Mouse (Mus musculus) A20 (cell line): ENCODE results near the gene Mitf.

ENCODE experiments used
- DNase-seq: peaks from one replicate; pipeline ENCODE4 v3.0.0-alpha.2; 2011; ENCODE audit warnings: low read depth, low spot score

Mitf gene

GRCm38 (mm10) chr6:97806781-97807743 is at the start of gene Mitf:
Gene Mitf, plus strand, starts transcription at chr6:97807052.
- no peak for DNase-seq

GRCm38 (mm10) chr6:97757361-97757760 is 49.5 kb upstream of the Mitf start:
- DNase-seq, result no peak

GRCm38 (mm10) chr6:97758884-97759283 is 48.0 kb upstream of the Mitf start:
- no peak for DNase-seq

GRCm38 (mm10) chr6:97759301-97759700 is 47.6 kb upstream of the Mitf start:
- DNase-seq, result no peak

- DNase-seq, result no peak
These were observed 45.5 kb upstream of the Mitf start for GRCm38 (mm10) chr6:97761326-97761725.

GRCm38 (mm10) chr6:97763970-97764369 is 42.9 kb upstream of the Mitf start:
- DNase-seq, result no peak

- no peak for DNase-seq
These were observed 39.0 kb upstream of the Mitf start for GRCm38 (mm10) chr6:97767836-97768235.

- DNase-seq, result no peak
These were observed 37.3 kb upstream of the Mitf start for GRCm38 (mm10) chr6:97769549-97769948.

GRCm38 (mm10) chr6:97781316-97781715 is 25.5 kb upstream of the Mitf start:
- no peak for DNase-seq

- no peak for DNase-seq
These were observed 24.6 kb upstream of the Mitf start for GRCm38 (mm10) chr6:97782291-97782690.

GRCm38 (mm10) chr6:97786871-97787270 is 20.0 kb upstream of the Mitf start:
- DNase-seq, result no peak

- DNase-seq, result no peak
These were observed 18.4 kb upstream of the Mitf start for GRCm38 (mm10) chr6:97788361-97788974.

GRCm38 (mm10) chr6:97789700-97790099 is 17.2 kb upstream of the Mitf start:
- DNase-seq, result no peak

- no peak for DNase-seq
These were observed 14.7 kb upstream of the Mitf start for GRCm38 (mm10) chr6:97792104-97792503.

- DNase-seq, result no peak
These were observed 11.7 kb upstream of the Mitf start for GRCm38 (mm10) chr6:97795175-97795574.

GRCm38 (mm10) chr6:97800615-97801014 is 6.2 kb upstream of the Mitf start:
- DNase-seq, result no peak

GRCm38 (mm10) chr6:97806051-97806450 is 801 bp upstream of the Mitf start:
- DNase-seq, result no peak

- no peak for DNase-seq
These were observed 7.3 kb downstream of the Mitf start for GRCm38 (mm10) chr6:97814191-97814590.

GRCm38 (mm10) chr6:97815723-97816122 is 8.9 kb downstream of the Mitf start:
- DNase-seq, result no peak

GRCm38 (mm10) chr6:97816806-97817205 is 10.0 kb downstream of the Mitf start:
- DNase-seq, result no peak

- DNase-seq, result no peak
These were observed 11.3 kb downstream of the Mitf start for GRCm38 (mm10) chr6:97818128-97818527.

GRCm38 (mm10) chr6:97818948-97819347 is 12.1 kb downstream of the Mitf start:
- DNase-seq, result no peak

GRCm38 (mm10) chr6:97820505-97820904 is 13.7 kb downstream of the Mitf start:
- no peak for DNase-seq
